Mouse (Mus musculus) inflammation-experienced regulatory T-cells (primary cell): ENCODE measurements around the gene Mfge8. TPM values are rescaled to one million over a fixed set of nuclear protein-coding genes. Genes with fewer than 3 reads are reported as not detected.

ENCODE experiments used
- polyA plus RNA-seq, 2 experiments: library from polyadenylated mRNA; unstranded; fragments of 100-300 nt; shearing (Covaris generic); gene quantifications; one replicate each; pipeline ENCODE4 v1.2.1; 2017

Gene Mfge8
- 10 to 100 TPM; 19.5 to 30.7 TPM for polyA plus RNA-seq

GRCm38 (mm10) chr7:79148711-79149266 is at the start of gene Mfge8:
Mfge8 (minus strand) TSS chr7:79149060.

GRCm38 (mm10) chr7:79130843-79131444 is 17.9 kb downstream of the Mfge8 start, which contains the start of gene Hapln3:
Hapln3 (minus strand) TSS chr7:79131018.

Other genes starting within 250 kb of the Mfge8 start
- gene Isg20, start 235.6 kb downstream of the Mfge8 start, polyA plus RNA-seq = 100 to 1,000 TPM in 1 of 2 experiments, 10 to 100 TPM in 1; 68.1 to 104 TPM
- under 1 TPM; 0.04 to 0.13 TPM for gene Acan, start 95.6 kb downstream of the Mfge8 start, polyA plus RNA-seq
- 1 to 10 TPM in 1 of 2 experiments, under 1 TPM in 1; 0.24 to 2.2 TPM for gene Hapln3, start 18.0 kb downstream of the Mfge8 start, polyA plus RNA-seq
- gene Abhd2, start 124.1 kb upstream of the Mfge8 start, polyA plus RNA-seq = 1 to 10 TPM; 7.5 to 8.1 TPM
- 1 to 10 TPM in 1 of 2 experiments, under 1 TPM in 1; 0.74 to 2.3 TPM for gene Rlbp1, start 238.0 kb upstream of the Mfge8 start, polyA plus RNA-seq
- gene Fanci, start 242.9 kb upstream of the Mfge8 start, polyA plus RNA-seq = 1 to 10 TPM; 2.8 to 8.2 TPM